Mouse (Mus musculus) limb, embryonic 13.5 days (tissue): ENCODE measurements at regions not wholly inside any gene's neighbourhood (a gene's known extent, or its start where the extent isn't known, plus 50 kb on each side); places are given as distances from the start of the nearest gene placed in this dataset.

Experiments
- ATAC-seq: fragments of 200-750 bp; cut with Nextera tagmentation; 2 replicates; pipeline ENCODE4 v1.8.0; 2017; ENCODE audit warnings: low read depth, moderate number of reproducible peaks, moderate TSS enrichment; ENCODE audit not compliant: low FRiP score
- H3K27ac ChIP-seq: fragments of 300-500 bp; sonication (generic); 2 replicates; pipeline ENCODE4 v1.5.1; 2015; ENCODE audit warnings: inconsistent platforms, mild to moderate bottlenecking, moderate library complexity
- H3K27me3 ChIP-seq: fragments of 300-500 bp; sonication (generic); 2 replicates; pipeline ENCODE4 v1.6.1; 2015; ENCODE audit warnings: mild to moderate bottlenecking, inconsistent platforms
- H3K36me3 ChIP-seq: fragments of 300-500 bp; sonication (generic); 2 replicates; pipeline ENCODE4 v1.6.1; 2015; ENCODE audit warnings: inconsistent platforms, mild to moderate bottlenecking, moderate library complexity
- H3K4me1 ChIP-seq: fragments of 300-500 bp; sonication (generic); 2 replicates; pipeline ENCODE4 v1.6.1; 2015; ENCODE audit warnings: inconsistent platforms
- H3K4me2 ChIP-seq: fragments of 300-500 bp; sonication (generic); replicated peaks from 2 replicates; pipeline ENCODE4 v1.6.1; 2015; ENCODE audit warnings: inconsistent platforms, mild to moderate bottlenecking, moderate library complexity
- H3K4me3 ChIP-seq: fragments of 300-500 bp; sonication (generic); 2 replicates; pipeline ENCODE4 v1.5.1; 2015; ENCODE audit warnings: moderate library complexity, mild to moderate bottlenecking, inconsistent platforms
- H3K9ac ChIP-seq: fragments of 300-500 bp; sonication (generic); 2 replicates; pipeline ENCODE4 v1.6.1; 2015; ENCODE audit warnings: mild to moderate bottlenecking, inconsistent platforms
- H3K9me3 ChIP-seq: fragments of 300-500 bp; sonication (generic); 2 replicates; pipeline ENCODE4 v1.6.1; 2016; ENCODE audit warnings: inconsistent platforms
- WGBS: fragments of 180-500 bp; shearing (Covaris S2); methylation state at CpG from one replicate; pipeline ENCODE4 v1.1.7; 2015; 5-methylcytosine and 5-hydroxymethylcytosine counted together

DNA sequence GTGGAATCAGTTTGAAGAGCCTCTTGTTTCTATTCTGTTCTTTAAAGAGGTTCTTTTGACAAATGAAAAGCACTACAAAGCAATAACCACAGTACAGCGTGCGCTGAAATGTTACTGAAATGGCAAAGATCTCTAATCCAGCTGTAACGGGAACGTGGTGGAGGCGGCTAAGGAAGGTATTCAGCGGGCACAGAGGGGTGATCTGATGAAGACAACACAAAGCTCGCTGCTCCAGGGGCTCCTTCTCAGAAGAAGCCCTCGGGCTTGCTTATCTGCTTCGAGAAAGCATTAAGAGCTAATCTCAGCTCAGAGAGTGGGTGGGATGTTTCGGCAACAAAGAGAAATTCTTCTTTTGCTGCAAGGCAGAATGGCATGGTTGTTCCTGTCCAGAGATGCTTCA lies 258.2 kb upstream of the Arrdc4 start:
- Histone ChIP-seq H3K4me2 (no peak overlapping the region), H3K27me3 (no peaks in the 10 kb centered on the region), H3K36me3 (no peaks in the 10 kb centered on the region), H3K4me3 (no peak overlapping the region), H3K9ac (no peak overlapping the region), H3K9me3 (no peaks in the 10 kb centered on the region), H3K27ac (no peak overlapping the region), H3K4me1 (no peaks in the 10 kb centered on the region)
- ATAC-seq, result no peak
- 89% methylated on average over 10 of the region's 10 CpGs for WGBS

DNA sequence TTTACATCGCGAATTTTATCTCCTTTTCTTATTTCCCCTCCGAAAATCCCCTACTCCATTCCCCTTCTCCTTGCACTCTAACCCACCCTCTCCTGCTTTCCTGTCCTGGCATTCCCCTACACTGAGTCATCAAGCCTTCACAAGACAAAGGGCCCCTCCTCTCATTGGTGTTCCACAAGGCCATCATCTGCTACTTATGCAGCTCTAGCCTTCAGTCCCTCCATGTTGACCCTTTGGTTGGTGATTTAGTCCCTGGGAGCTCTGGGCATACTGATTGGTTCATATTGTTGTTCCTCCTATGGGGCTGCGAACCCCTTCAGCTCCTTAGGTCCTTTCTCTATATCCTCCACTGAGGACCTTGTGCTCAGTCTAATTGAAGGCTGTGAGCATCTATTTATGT lies 239.0 kb upstream of the Arrdc4 start:
- H3K27ac ChIP-seq, result no peak overlapping the region
- H3K4me2 ChIP-seq, result no peak overlapping the region
- no peak for ATAC-seq
- H3K9ac ChIP-seq, result no peak overlapping the region
- no peaks in the 10 kb centered on the region for H3K27me3 ChIP-seq
- 91% methylated on average over 4 of the region's 4 CpGs for whole genome bisulfite sequencing
- no peaks in the 10 kb centered on the region for H3K4me1 ChIP-seq
- no peaks in the 10 kb centered on the region for H3K9me3 ChIP-seq
- H3K4me3 ChIP-seq, result no peak overlapping the region
- no peaks in the 10 kb centered on the region for H3K36me3 ChIP-seq

DNA sequence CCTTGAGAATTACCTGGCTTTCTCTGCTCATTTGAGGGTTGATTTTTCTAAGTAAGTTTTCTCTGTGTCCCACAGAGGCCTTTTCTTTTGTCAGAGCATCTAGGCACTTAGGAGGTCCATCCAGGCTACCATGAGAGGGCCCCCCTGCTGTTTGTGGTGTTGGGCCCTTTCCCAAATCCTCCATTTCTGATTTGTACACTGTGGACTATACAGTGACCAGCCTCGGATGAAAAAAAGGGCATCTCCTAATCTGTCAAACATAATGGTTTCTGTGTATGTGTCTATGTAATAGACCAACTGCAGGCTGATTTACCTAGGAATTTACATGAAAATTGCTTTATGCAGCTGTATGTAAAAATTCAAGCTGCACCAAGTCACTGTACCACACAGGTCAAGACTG lies 234.9 kb upstream of the Arrdc4 start:
- H3K36me3 ChIP-seq, result no peaks in the 10 kb centered on the region
- 0 out of 2 replicates have a peak, but pooled peaks cover 7% of the 10 kb centered on the region for H3K4me1 ChIP-seq
- no peak for ATAC-seq
- H3K9ac ChIP-seq, result no peak overlapping the region
- H3K4me2 ChIP-seq, result no peak overlapping the region
- no peak overlapping the region for H3K4me3 ChIP-seq
- WGBS, result 52% methylated on average over 1 of the region's 1 CpGs
- no peak overlapping the region for H3K27ac ChIP-seq
- peaks cover 5% of the 10 kb centered on the region for H3K27me3 ChIP-seq
- H3K9me3 ChIP-seq, result no peaks in the 10 kb centered on the region

DNA sequence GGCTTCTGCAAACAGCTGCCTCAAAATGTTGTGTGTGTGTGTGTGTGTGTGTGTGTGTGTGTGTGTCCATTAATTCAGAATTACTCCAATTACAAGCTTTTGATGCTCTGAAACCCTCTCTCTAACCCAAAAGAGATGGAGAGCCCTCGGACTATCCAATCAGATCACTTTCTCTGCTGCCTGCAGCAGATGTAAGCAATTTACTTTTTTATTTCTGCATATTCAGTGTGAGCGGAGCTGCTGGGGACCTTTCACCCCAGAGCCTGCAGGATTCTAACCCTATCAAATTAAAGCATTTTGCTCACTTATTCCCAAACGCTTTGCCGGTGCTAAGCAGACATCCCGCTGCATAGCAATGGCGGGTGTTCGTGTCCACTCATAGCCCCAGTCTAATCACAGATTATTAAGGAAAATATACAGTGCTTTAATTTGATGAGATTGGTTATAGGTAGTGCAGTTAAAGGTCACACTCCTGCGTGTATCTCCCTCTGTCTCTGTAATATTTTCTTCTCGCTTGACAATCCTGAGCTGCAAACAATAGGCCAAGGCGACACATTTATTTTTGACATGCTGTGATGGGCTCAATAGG lies 234.0 kb upstream of the Arrdc4 start:
- no peaks in the 10 kb centered on the region for H3K9me3 ChIP-seq
- H3K4me2 ChIP-seq, result no peak overlapping the region
- peaks cover 5% of the 10 kb centered on the region for H3K27me3 ChIP-seq
- no peak overlapping the region for H3K27ac ChIP-seq
- 47% methylated on average over 10 of the region's 10 CpGs for WGBS
- H3K9ac ChIP-seq, result no peak overlapping the region
- H3K4me3 ChIP-seq, result no peak overlapping the region
- 0 out of 2 replicates have a peak, but pooled peaks cover 7% of the 10 kb centered on the region for H3K4me1 ChIP-seq
- H3K36me3 ChIP-seq, result no peaks in the 10 kb centered on the region
- ATAC-seq, result no peak

DNA sequence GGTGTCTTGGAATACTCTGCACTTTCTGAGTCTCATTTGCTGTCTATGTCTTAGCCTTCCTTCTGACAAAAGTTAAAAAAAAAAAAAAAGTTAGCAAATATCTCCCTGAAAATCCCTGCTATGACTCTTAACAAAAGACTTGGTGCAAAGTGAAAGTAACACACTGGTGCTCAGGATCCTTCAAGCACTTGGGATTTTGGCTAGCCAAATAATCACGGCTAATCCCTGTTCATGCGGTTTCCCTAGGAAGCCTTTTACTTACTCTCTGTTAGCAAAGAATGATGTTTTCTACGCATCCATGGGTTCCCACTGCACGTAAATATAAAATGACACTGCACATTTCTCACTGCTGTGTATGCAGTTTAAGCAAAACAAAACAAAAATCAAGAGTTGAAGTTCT lies 229.5 kb upstream of the Arrdc4 start:
- no peaks in the 10 kb centered on the region for H3K36me3 ChIP-seq
- H3K4me3 ChIP-seq, result no peak overlapping the region
- H3K9ac ChIP-seq, result no peak overlapping the region
- H3K4me2 ChIP-seq, result no peak overlapping the region
- H3K9me3 ChIP-seq, result no peaks in the 10 kb centered on the region
- 0 out of 2 replicates have a peak, but pooled peaks cover 7% of the 10 kb centered on the region for H3K4me1 ChIP-seq
- peaks cover 10% of the 10 kb centered on the region for H3K27me3 ChIP-seq
- no peak overlapping the region for H3K27ac ChIP-seq
- ATAC-seq, result no peak
- 44% methylated on average over 4 of the region's 4 CpGs for WGBS

DNA sequence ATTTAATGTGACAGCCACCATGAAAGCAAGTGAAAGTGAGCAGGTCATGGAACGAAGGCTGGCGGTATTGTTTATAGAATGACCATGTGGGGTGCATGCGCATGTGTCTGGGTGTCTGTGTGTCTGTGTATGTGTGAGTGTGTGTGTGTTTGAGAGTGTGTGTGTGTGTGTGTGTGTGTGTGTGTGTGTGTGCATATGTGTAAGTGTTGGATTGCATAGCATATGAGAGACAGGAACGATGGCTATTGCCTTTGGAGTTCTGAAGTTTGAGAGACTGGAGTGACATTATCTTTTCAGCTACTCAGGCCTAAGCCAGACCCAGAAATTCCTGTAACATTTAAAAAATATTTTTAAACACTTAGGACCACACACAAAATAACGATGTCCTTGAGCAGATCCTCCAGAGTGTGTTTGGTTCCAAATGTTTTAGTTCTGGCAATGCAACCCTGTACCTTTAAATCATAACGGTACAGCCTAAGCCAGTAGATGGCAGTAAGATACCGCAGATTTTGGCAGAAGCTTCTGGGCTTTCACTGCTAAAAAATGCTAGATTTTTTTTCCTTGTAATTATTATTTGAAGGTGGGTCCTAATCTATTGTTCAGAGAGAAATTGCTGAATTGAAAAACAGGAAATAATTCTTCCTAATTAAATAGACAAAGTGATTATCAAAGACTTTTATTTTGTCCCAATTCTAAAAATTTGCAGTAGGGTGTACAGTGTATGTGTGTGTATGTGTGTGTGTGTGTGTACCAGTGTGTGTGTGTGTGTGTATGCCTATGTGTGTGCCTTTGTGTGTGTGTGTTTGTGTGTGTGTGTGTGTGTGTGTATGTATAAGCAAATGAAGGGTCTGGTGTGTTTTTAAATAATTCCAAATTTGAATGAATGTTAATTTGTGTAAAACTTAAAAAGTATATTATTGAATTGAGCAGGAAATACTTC lies 228.0 kb upstream of the Arrdc4 start:
- Histone ChIP-seq H3K4me2 (no peak overlapping the region), H3K9ac (no peak overlapping the region), H3K9me3 (no peaks in the 10 kb centered on the region), H3K4me3 (no peak overlapping the region), H3K36me3 (no peaks in the 10 kb centered on the region), H3K27me3 (peaks cover 8% of the 10 kb centered on the region), H3K27ac (no peak overlapping the region), H3K4me1 (0 out of 2 replicates have a peak, but pooled peaks cover 7% of the 10 kb centered on the region)
- ATAC-seq, result peak; percentile 40; the same call in 1 of the 2 replicates
- WGBS, result 55% methylated on average over 7 of the region's 7 CpGs

DNA sequence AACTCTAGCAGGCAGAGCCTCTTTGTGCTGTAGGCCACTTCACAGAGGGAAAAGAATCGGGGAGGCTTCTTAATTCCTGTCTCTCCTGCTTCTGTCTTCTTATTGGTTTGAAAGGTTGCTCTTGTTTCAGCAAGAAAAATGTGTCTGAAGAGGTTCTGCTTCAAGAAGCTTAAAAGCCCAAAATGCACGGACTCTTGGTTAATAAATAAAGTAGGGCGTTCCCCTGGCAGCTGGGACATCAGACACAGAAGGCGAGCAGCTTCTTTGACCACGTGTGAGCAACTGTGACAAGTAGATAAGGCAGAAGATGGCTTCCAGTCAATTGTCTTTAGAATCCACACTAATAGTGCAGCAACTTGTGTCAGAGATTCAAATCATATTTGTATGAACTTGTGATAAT lies 226.9 kb upstream of the Arrdc4 start:
- no peak overlapping the region for H3K4me3 ChIP-seq
- 64% methylated on average over 5 of the region's 5 CpGs for WGBS
- H3K4me2 ChIP-seq, result no peak overlapping the region
- no peaks in the 10 kb centered on the region for H3K9me3 ChIP-seq
- 0 out of 2 replicates have a peak, but pooled peaks cover 7% of the 10 kb centered on the region for H3K4me1 ChIP-seq
- H3K27me3 ChIP-seq, result peaks cover 4% of the 10 kb centered on the region
- no peak overlapping the region for H3K27ac ChIP-seq
- no peak for ATAC-seq
- H3K9ac ChIP-seq, result no peak overlapping the region
- no peaks in the 10 kb centered on the region for H3K36me3 ChIP-seq

DNA sequence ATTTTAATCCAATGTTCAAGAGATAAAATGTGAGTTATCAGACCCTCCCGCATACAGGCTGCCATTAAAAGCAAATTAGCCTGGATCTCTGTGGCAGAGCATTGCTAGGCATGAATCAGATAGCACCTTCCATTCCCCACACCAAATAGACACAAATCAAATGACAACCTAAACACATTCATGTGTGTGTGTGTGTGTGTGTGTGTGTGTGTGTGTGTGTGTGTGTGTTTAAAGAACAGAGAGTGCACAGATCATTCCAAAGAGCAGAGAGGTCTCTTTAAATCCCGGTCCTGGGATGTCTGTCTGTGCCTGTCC lies 226.5 kb upstream of the Arrdc4 start:
- Histone ChIP-seq H3K4me2 (no peak overlapping the region), H3K9ac (no peak overlapping the region), H3K4me1 (0 out of 2 replicates have a peak, but pooled peaks cover 3% of the 10 kb centered on the region), H3K4me3 (no peak overlapping the region), H3K27me3 (peaks cover 4% of the 10 kb centered on the region), H3K27ac (no peak overlapping the region), H3K9me3 (no peaks in the 10 kb centered on the region), H3K36me3 (no peaks in the 10 kb centered on the region)
- WGBS, result 62% methylated on average over 2 of the region's 2 CpGs
- no peak for ATAC-seq

DNA sequence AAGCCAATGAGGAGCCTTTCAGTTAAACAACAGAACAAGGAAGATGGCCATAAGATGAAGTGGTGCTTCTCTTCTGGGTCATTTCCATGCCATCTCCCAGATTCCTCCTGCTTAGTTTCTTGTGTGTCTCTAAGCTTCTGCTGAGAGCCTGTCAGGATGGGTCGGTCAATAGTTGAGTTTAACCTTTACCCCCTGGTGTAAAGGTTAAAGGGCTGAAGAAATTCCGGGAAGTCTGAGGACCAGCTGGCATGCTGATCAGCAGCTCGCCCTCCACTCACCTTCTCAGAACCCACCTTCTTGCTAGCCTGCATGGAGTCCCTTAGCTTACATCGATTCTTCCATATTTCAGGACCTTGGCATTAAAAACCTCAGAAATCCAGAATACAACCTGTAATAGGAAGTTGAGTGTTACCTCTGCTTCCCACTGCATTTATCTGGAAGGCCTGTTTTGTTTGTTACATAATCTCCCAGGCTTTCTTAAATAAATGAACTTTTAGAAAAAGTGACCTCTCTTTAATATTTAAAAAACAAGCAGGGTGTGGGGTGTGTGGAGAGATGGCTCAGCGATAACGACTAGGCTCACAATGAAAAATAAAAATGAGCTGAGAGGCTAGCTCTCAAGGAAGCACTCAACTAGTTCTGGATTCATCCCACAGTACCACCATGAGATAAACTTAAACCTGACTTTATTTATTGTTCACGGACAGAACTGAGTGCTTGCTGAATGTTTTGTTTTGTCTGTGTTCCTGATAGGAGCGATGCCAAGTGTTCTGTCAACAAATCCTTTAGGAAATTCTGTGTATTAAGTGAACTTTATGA lies 225.9 kb upstream of the Arrdc4 start:
- H3K4me2 ChIP-seq, result no peak overlapping the region
- H3K27ac ChIP-seq, result no peak overlapping the region
- no peak overlapping the region for H3K9ac ChIP-seq
- no peaks in the 10 kb centered on the region for H3K4me1 ChIP-seq
- no peak overlapping the region for H3K4me3 ChIP-seq
- no peaks in the 10 kb centered on the region for H3K9me3 ChIP-seq
- no peaks in the 10 kb centered on the region for H3K36me3 ChIP-seq
- peaks cover 4% of the 10 kb centered on the region for H3K27me3 ChIP-seq
- 74% methylated on average over 8 of the region's 8 CpGs for WGBS
- ATAC-seq, result no peak

DNA sequence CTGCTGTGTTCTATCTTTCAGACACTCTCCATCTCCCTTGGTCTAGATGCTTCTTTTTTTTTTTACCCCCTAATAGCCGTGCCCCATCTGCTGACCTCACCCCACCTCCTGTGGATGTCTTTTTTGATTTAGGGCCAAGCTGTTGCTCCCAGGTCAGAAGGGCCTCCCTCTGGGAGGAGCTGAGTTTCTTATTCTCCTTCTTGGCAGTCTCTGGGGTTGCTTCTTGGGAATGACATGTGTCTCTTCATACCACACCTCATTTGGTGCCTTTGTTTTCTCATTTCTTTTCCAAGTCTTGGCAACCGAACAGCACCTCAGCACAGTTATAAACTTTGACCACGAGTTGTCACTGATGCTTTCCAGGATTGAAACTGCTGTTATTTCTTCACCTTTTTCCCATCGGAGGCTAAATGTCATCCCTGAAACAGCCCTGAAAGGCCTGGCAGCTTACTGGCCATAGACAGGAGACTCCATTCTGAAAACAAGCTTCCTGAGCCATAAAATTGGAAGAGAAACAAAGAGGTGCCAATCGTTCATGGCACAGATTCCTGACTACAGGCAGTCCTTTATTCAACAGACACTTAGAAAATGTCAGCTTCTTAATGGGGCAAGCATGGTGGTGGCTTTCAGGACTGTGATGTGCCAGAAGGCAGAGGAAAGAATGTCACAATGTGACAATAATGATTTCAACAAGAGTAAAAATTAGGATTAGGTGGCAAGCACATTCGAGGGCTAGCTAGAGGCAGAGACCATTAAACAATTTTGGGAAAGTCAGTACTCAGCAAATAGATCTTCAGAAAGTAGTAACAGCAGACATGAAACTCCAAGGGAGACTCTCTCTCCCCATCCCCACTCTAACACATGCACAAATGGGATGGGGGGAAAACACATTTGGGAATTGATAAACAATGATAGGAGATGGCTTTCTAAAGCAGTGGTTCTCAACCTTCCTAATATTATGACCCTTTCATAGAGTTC lies 197.1 kb upstream of the Arrdc4 start:
- no peaks in the 10 kb centered on the region for H3K36me3 ChIP-seq

DNA sequence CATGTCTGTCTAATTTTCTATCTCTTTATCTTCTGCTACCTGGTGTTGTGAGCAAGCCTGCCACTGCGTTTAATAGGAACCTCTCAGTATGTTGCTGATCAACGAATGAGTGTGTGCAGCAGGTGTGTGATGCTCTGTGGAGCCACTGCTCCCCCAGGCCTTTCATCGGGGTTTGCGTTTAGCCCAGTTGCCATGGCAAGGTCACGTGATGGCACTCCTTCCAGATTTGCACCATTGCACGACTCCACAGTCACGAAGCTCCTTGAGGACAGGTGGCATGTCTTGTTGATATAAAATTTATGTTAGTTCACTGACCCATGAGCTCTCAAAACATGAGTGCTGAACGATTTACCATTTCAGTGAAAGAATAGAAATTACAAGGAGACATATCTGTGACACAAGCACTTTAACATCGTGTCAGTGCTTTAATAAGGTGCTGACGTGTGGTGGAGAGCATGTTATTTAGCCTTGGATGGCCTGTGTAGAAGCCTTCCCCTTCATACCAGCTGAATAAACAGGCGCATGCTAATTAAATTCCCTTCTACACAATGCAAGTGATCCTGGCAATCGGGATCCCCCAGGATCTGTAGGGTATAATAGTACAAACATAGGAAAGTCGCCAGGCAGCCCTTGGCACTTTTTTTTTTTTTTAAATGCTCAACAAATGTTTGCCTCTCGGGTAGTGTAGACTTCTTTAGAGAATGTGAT lies 181.7 kb upstream of the Arrdc4 start:
- Histone ChIP-seq H3K9ac (no peak overlapping the region), H3K27me3 (no peaks in the 10 kb centered on the region), H3K27ac (no peak overlapping the region), H3K4me1 (peaks cover 7% of the 10 kb centered on the region; the same call in 1 of the 2 replicates), H3K36me3 (no peaks in the 10 kb centered on the region), H3K4me2 (no peak overlapping the region), H3K4me3 (no peak overlapping the region), H3K9me3 (no peaks in the 10 kb centered on the region)
- no peak for ATAC-seq
- 57% methylated on average over 14 of the region's 14 CpGs for WGBS

More for the DNA sequence above, 197.1 kb upstream of the Arrdc4 start:
- Histone ChIP-seq H3K4me2 (no peak overlapping the region), H3K9ac (no peak overlapping the region), H3K4me1 (no peaks in the 10 kb centered on the region), H3K27ac (no peak overlapping the region), H3K4me3 (no peak overlapping the region), H3K9me3 (no peaks in the 10 kb centered on the region), H3K27me3 (no peaks in the 10 kb centered on the region)
- no peak for ATAC-seq
- WGBS, result 14% methylated on average over 6 of the region's 6 CpGs
